Mouse (Mus musculus): ENCODE results near the gene Ptprm. TPM values are rescaled to one million over a fixed set of nuclear protein-coding genes. Genes with fewer than 3 reads are reported as not detected.

The Ptprm gene
- polyA plus RNA-seq, 1 experiment from 2014 or later, result 16.5 TPM

GRCm38 (mm10) chr17:67073580-67073979, 280.7 kb downstream of the Ptprm start:
- WGBS, result 64% methylated on average over 4 of the region's 4 CpGs
- Histone ChIP-seq H3K4me1 (peaks cover 5% of the 10 kb centered on the region; the same call in 1 of the 2 replicates), H3K4me3 (no peak overlapping the region), H3K9ac (no peak overlapping the region), H3K4me2 (replicated peaks) (no peak overlapping the region), H3K27me3 (no peaks in the 10 kb centered on the region), H3K27ac (no peak overlapping the region), H3K9me3 (replicated peaks) (no peaks in the 10 kb centered on the region), H3K36me3 (no peaks in the 10 kb centered on the region)
- no peak for ATAC-seq (ENCODE audit: low FRiP score)

DNA sequence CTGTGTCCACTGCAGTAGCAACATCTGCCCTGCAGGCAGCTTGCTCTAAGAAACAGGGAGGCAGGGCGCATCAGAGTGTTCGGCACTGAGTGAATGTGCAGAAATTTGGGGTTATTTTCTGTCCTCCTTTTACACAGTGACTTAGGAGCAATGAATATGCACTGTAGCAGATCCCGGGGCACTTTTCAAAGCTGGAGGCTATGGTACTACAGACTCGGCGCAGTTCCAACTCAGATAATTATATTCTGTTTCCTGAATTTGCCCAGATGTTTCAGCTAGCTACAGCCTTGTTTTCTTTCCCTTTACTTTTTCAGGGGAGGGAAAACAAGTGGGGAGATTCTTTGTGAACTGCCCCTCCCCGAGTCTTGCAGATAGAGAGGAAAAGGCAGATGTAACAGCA, 281.1 kb downstream of the Ptprm start:
- WGBS, result 82% methylated on average over 6 of the region's 6 CpGs
- ATAC-seq (ENCODE audit: low FRiP score), result no peak
- no peak overlapping the region for H3K27ac ChIP-seq

GRCm38 (mm10) chr17:67071231-67072009, 282.8 kb downstream of the Ptprm start:
- ATAC-seq (ENCODE audit: low FRiP score), result no peak
- no peaks in the 10 kb centered on the region for H3K27me3 ChIP-seq
- H3K27ac ChIP-seq, result no peak overlapping the region
- peaks cover 5% of the 10 kb centered on the region; the same call in 1 of the 2 replicates for H3K4me1 ChIP-seq
- H3K9me3 ChIP-seq (replicated peaks), result no peaks in the 10 kb centered on the region
- H3K4me3 ChIP-seq, result no peak overlapping the region
- WGBS, result 87% methylated on average over 7 of the region's 7 CpGs
- no peak overlapping the region for H3K9ac ChIP-seq
- H3K36me3 ChIP-seq, result no peaks in the 10 kb centered on the region
- H3K4me2 ChIP-seq (replicated peaks), result no peak overlapping the region

More for the DNA sequence above, 281.1 kb downstream of the Ptprm start:
- Histone ChIP-seq H3K4me1 (peaks cover 5% of the 10 kb centered on the region; the same call in 1 of the 2 replicates), H3K36me3 (no peaks in the 10 kb centered on the region), H3K9ac (no peak overlapping the region), H3K27me3 (no peaks in the 10 kb centered on the region), H3K4me2 (replicated peaks) (no peak overlapping the region), H3K4me3 (no peak overlapping the region), H3K9me3 (replicated peaks) (no peaks in the 10 kb centered on the region)

DNA sequence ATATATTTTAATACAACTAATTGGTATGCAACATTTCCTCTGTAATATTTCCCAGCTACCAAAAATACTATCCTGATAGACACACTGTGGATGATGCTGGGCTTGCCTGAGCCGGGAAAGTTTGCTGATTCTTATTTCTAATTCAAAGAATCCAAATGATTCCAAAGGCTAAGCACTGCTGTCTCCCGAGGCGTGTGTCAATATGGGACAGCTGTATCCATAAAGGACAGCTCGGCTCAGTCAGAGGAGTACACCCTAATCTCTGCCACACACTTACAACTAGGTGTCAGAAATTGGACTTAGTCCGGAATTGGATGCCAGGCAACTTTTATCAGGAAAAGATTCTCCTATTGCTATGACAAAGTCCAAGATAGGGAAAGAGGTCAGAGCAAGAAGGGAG, 290.6 kb downstream of the Ptprm start:
- Histone ChIP-seq H3K9me3 (replicated peaks) (no peaks in the 10 kb centered on the region), H3K9ac (no peak overlapping the region), H3K4me1 (no peaks in the 10 kb centered on the region), H3K4me2 (replicated peaks) (no peak overlapping the region), H3K27me3 (no peaks in the 10 kb centered on the region), H3K36me3 (no peaks in the 10 kb centered on the region), H3K4me3 (no peak overlapping the region), H3K27ac (no peak overlapping the region)
- WGBS, result 83% methylated on average over 5 of the region's 5 CpGs
- ATAC-seq (ENCODE audit: low FRiP score), result no peak

DNA sequence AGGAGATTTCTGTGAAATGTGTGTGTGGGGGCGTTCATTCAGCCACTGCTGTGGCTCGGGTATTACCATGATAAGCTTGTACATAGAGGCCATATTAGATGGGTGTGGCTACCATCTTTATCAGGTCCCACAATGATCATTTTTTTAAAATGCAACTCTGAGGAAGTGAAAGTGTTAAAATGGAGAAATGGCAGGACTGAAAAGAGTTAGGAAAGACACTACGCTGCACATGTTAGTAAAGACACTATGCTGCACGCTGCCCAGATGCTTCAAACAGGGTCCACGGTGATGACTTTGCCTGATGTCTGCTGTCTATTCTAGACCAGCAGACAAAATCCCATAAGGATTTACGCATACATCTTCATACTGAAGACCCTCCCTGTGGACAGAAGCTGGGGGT, 298.6 kb downstream of the Ptprm start:
- H3K36me3 ChIP-seq, result no peaks in the 10 kb centered on the region
- no peaks in the 10 kb centered on the region for H3K27me3 ChIP-seq
- no peak overlapping the region for H3K27ac ChIP-seq
- no peak overlapping the region for H3K9ac ChIP-seq
- 91% methylated on average over 6 of the region's 6 CpGs for WGBS
- no peak overlapping the region for H3K4me3 ChIP-seq
- no peak for ATAC-seq (ENCODE audit: low FRiP score)
- no peaks in the 10 kb centered on the region for H3K9me3 ChIP-seq (replicated peaks)
- H3K4me1 ChIP-seq, result peaks cover 16% of the 10 kb centered on the region
- H3K4me2 ChIP-seq (replicated peaks), result no peak overlapping the region

DNA sequence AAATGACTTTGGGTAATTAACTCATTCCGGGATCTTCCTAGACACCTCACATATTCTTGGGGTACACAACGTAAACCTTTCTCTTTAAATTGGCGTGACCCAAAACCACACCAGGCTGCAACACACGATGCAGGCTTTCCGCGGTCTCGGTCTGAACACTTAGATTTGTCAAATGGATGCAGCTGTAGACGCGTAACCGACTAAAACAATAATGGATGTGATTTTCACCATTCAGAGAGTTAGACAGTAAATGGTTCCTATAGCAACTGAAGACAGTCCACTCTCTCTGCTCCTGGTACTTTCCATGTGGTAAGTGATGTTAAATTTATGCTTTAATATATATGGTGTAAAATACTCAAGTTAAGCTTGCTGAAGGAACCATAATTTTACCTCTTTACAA, 300.1 kb downstream of the Ptprm start:
- WGBS, result 80% methylated on average over 10 of the region's 10 CpGs
- H3K4me2 ChIP-seq (replicated peaks), result no peak overlapping the region
- no peak overlapping the region for H3K9ac ChIP-seq
- no peaks in the 10 kb centered on the region for H3K27me3 ChIP-seq
- no peak overlapping the region for H3K4me3 ChIP-seq
- H3K36me3 ChIP-seq, result no peaks in the 10 kb centered on the region
- no peak for ATAC-seq (ENCODE audit: low FRiP score)
- H3K9me3 ChIP-seq (replicated peaks), result no peaks in the 10 kb centered on the region
- no peak overlapping the region for H3K27ac ChIP-seq
- H3K4me1 ChIP-seq, result peaks cover 16% of the 10 kb centered on the region

GRCm38 (mm10) chr17:67052624-67053314, 301.5 kb downstream of the Ptprm start:
- ATAC-seq (ENCODE audit: low FRiP score), result no peak; the same call in 1 of the 2 replicates
- no peak overlapping the region for H3K4me3 ChIP-seq
- H3K27ac ChIP-seq, result 0 out of 2 replicates have a peak overlapping the region, but pooled peaks have one; percentile 17
- no peak overlapping the region for H3K9ac ChIP-seq
- no peaks in the 10 kb centered on the region for H3K36me3 ChIP-seq
- peaks cover 17% of the 10 kb centered on the region for H3K4me1 ChIP-seq
- WGBS, result 63% methylated on average over 11 of the region's 11 CpGs
- no peaks in the 10 kb centered on the region for H3K9me3 ChIP-seq (replicated peaks)
- H3K4me2 ChIP-seq (replicated peaks), result no peak overlapping the region
- no peaks in the 10 kb centered on the region for H3K27me3 ChIP-seq

DNA sequence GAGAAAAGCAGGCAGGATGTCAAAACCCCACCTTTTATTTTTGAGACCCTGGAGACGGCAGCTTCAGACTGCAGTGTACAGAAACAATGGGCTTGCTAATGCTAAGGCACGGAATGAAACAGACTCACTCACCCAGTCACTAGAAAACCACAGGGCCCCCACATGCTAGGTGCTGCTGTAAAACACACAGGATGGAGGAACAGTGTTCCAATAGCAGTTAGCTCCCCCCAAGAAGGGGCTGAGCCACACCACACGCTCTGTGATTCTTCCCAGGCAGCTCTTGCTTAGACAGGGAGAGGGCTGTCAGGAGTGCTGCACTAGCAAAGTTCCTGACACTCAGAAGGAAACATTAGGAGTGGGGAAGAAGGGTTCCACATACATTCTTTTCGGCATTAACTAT, 306.6 kb downstream of the Ptprm start:
- peaks cover 9% of the 10 kb centered on the region for H3K4me1 ChIP-seq
- WGBS, result 51% methylated on average over 4 of the region's 4 CpGs
- 0 out of 2 replicates have a peak, but pooled peaks have one; percentile 56 for ATAC-seq (ENCODE audit: low FRiP score)
- H3K9ac ChIP-seq, result 0 out of 2 replicates have a peak overlapping the region, but pooled peaks have one; percentile 13
- no peaks in the 10 kb centered on the region for H3K36me3 ChIP-seq
- H3K9me3 ChIP-seq (replicated peaks), result no peaks in the 10 kb centered on the region
- H3K4me2 ChIP-seq (replicated peaks), result peak overlapping the region; percentile 24
- H3K27me3 ChIP-seq, result no peaks in the 10 kb centered on the region
- no peak overlapping the region for H3K4me3 ChIP-seq
- H3K27ac ChIP-seq, result peak overlapping the region; percentile 40; the same call in 1 of the 2 replicates

- Histone ChIP-seq H3K4me1 (no peaks in the 10 kb centered on the region), H3K27me3 (no peaks in the 10 kb centered on the region), H3K36me3 (no peaks in the 10 kb centered on the region), H3K9ac (no peak overlapping the region), H3K4me2 (replicated peaks) (no peak overlapping the region), H3K9me3 (replicated peaks) (0 out of 2 replicates have a peak, but pooled peaks cover 4% of the 10 kb centered on the region), H3K4me3 (no peak overlapping the region), H3K27ac (no peak overlapping the region)
- 83% methylated on average over 6 of the region's 6 CpGs for WGBS
- ATAC-seq (ENCODE audit: low FRiP score), result no peak
These were observed 315.7 kb downstream of the Ptprm start for GRCm38 (mm10) chr17:67038558-67038957.

DNA sequence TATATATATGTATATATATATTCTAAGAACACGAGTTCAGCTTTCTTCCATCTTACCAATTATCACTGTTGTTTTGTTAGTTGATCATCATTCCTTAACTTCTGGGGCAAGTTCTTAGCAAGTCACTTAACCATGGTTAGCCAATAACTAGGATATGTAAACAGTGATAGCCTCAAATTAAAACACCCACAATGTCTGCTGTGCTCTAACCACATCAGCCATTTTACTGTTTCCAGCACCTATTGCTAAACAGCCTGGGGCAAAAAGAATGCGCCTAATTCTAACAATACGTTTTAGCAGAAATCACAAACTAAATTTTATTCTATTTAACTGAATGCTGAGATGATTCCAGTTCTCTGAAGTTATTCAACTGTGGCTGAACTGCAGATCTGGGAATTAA, 320.7 kb downstream of the Ptprm start:
- Histone ChIP-seq H3K27ac (no peak overlapping the region), H3K4me2 (replicated peaks) (no peak overlapping the region), H3K4me3 (no peak overlapping the region), H3K4me1 (no peaks in the 10 kb centered on the region), H3K27me3 (no peaks in the 10 kb centered on the region), H3K9ac (no peak overlapping the region), H3K36me3 (no peaks in the 10 kb centered on the region), H3K9me3 (replicated peaks) (0 out of 2 replicates have a peak, but pooled peaks cover 4% of the 10 kb centered on the region)
- 90% methylated on average over 3 of the region's 3 CpGs for WGBS
- no peak for ATAC-seq (ENCODE audit: low FRiP score)

DNA sequence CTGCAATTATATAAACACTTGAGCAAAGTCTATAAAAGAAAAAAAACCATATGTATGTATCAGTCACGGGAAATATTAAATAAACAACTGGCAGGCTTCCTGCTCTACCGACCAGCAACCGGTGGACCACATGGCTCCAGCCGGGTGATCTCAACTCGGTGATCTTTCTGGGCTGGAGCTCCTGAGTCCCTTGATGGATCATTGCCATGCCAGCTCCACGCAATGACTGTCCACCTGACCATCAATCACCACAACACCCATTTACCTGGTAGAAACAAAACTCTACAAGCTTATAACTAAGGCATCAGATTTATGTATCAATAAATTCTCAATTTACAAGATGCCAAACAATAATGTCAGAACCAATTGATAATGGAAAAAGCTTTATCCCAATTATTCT, 322.2 kb downstream of the Ptprm start:
- no peak overlapping the region for H3K4me2 ChIP-seq (replicated peaks)
- no peaks in the 10 kb centered on the region for H3K9me3 ChIP-seq (replicated peaks)
- no peaks in the 10 kb centered on the region for H3K27me3 ChIP-seq
- no peaks in the 10 kb centered on the region for H3K36me3 ChIP-seq
- WGBS, result 96% methylated on average over 6 of the region's 6 CpGs
- no peak overlapping the region for H3K9ac ChIP-seq
- no peaks in the 10 kb centered on the region for H3K4me1 ChIP-seq
- no peak overlapping the region for H3K27ac ChIP-seq
- no peak overlapping the region for H3K4me3 ChIP-seq
- no peak for ATAC-seq (ENCODE audit: low FRiP score)

GRCm38 (mm10) chr17:67031341-67031740, 322.9 kb downstream of the Ptprm start:
- WGBS, result 66% methylated on average over 4 of the region's 4 CpGs
- Histone ChIP-seq H3K4me3 (no peak overlapping the region), H3K27me3 (no peaks in the 10 kb centered on the region), H3K9ac (no peak overlapping the region), H3K9me3 (replicated peaks) (no peaks in the 10 kb centered on the region), H3K27ac (no peak overlapping the region), H3K4me2 (replicated peaks) (no peak overlapping the region), H3K36me3 (no peaks in the 10 kb centered on the region), H3K4me1 (no peaks in the 10 kb centered on the region)
- ATAC-seq (ENCODE audit: low FRiP score), result no peak

Data from hindbrain, embryonic 12.5 days (tissue).